Mouse (Mus musculus): ENCODE data around the gene Zkscan4. TPM values are rescaled to one million over a fixed set of nuclear protein-coding genes. Genes with fewer than 3 reads are reported as not detected.

Zkscan4 gene
- polyA plus RNA-seq, 1 experiment from 2014 or later = 2.9 TPM

MicroRNA genes within 50 kb of the gene (microRNA counts, 519-probe panel; counts per million panel counts)
- 3,935 counts per million, percentile 57 among the panel's probes with 10 or more counts for microRNA mmu-miR-1896

Small RNAs within 50 kb of the gene (microRNA-seq; reads per million reads assigned to microRNA genes)
- gene Mir1896 = not detected

Other genes with a start within 250 kb of the Zkscan4 start
- not detected in 2 replicates for gene Gpx5, start 186.2 kb upstream of the Zkscan4 start, polyA plus RNA-seq (2014; fragmentation: Nextera tagmentation; extraction: Ambion mirVana)
- 0.51 and 0.88 TPM in 2 replicates for gene Gpx6, start 166.8 kb upstream of the Zkscan4 start, polyA plus RNA-seq (2014; fragmentation: Nextera tagmentation; extraction: Ambion mirVana)
- gene Olfr1367, start 132.0 kb upstream of the Zkscan4 start, polyA plus RNA-seq (2014; fragmentation: Nextera tagmentation; extraction: Ambion mirVana) = not detected in 2 replicates
- gene Zscan12, start 116.1 kb upstream of the Zkscan4 start, polyA plus RNA-seq (2014; fragmentation: Nextera tagmentation; extraction: Ambion mirVana) = 20.2 and 20.3 TPM in 2 replicates
- gene Zkscan3, start 76.2 kb upstream of the Zkscan4 start, polyA plus RNA-seq (2014; fragmentation: Nextera tagmentation; extraction: Ambion mirVana) = 94.2 and 97.2 TPM in 2 replicates
- 5.4 and 5.7 TPM in 2 replicates for gene Pgbd1, start 37.8 kb upstream of the Zkscan4 start, polyA plus RNA-seq (2014; fragmentation: Nextera tagmentation; extraction: Ambion mirVana)
- gene Zscan26, start 25.2 kb upstream of the Zkscan4 start, polyA plus RNA-seq (2014; fragmentation: Nextera tagmentation; extraction: Ambion mirVana) = 22.0 and 25.6 TPM in 2 replicates
- 2.5 and 2.8 TPM in 2 replicates for gene Nkapl, start 10.4 kb upstream of the Zkscan4 start, polyA plus RNA-seq (2014; fragmentation: Nextera tagmentation; extraction: Ambion mirVana)
- 0.67 TPM in 1 of 2 replicates, not detected in the other for gene Gm10065, start 534 bp downstream of the Zkscan4 start, polyA plus RNA-seq (2014; fragmentation: Nextera tagmentation; extraction: Ambion mirVana)
- 0.24 and 0.35 TPM in 2 replicates for gene AK157302, start 16.3 kb downstream of the Zkscan4 start, polyA plus RNA-seq (2014; fragmentation: Nextera tagmentation; extraction: Ambion mirVana)
- gene Gm11273, start 22.5 kb downstream of the Zkscan4 start, polyA plus RNA-seq (2014; fragmentation: Nextera tagmentation; extraction: Ambion mirVana) = 2.5 and 4.0 TPM in 2 replicates
- 9.6 and 13.1 TPM in 2 replicates for gene Zkscan8, start 52.2 kb downstream of the Zkscan4 start, polyA plus RNA-seq (2014; fragmentation: Nextera tagmentation; extraction: Ambion mirVana)
- 0.09 and 0.21 TPM in 2 replicates for gene Olfr1366, start 63.9 kb downstream of the Zkscan4 start, polyA plus RNA-seq (2014; fragmentation: Nextera tagmentation; extraction: Ambion mirVana)
- 0.05 TPM in 1 of 2 replicates, not detected in the other for gene Olfr1535, start 81.0 kb downstream of the Zkscan4 start, polyA plus RNA-seq (2014; fragmentation: Nextera tagmentation; extraction: Ambion mirVana)
- gene Olfr1364, start 102.9 kb downstream of the Zkscan4 start, polyA plus RNA-seq (2014; fragmentation: Nextera tagmentation; extraction: Ambion mirVana) = not detected in 2 replicates
- gene Olfr1362, start 135.1 kb downstream of the Zkscan4 start, polyA plus RNA-seq (2014; fragmentation: Nextera tagmentation; extraction: Ambion mirVana) = not detected in 2 replicates
- gene Olfr11, start 163.6 kb downstream of the Zkscan4 start, polyA plus RNA-seq (2014; fragmentation: Nextera tagmentation; extraction: Ambion mirVana) = not detected in 2 replicates
- not detected in 2 replicates for gene Olfr1361, start 184.5 kb downstream of the Zkscan4 start, polyA plus RNA-seq (2014; fragmentation: Nextera tagmentation; extraction: Ambion mirVana)
- not detected in 2 replicates for gene Olfr1360, start 198.5 kb downstream of the Zkscan4 start, polyA plus RNA-seq (2014; fragmentation: Nextera tagmentation; extraction: Ambion mirVana)
- gene Olfr1359, start 219.2 kb downstream of the Zkscan4 start, polyA plus RNA-seq (2014; fragmentation: Nextera tagmentation; extraction: Ambion mirVana) = not detected in 2 replicates
- 2.2 and 2.9 TPM in 2 replicates for gene Hist1h2bl, start 237.2 kb downstream of the Zkscan4 start, polyA plus RNA-seq (2014; fragmentation: Nextera tagmentation; extraction: Ambion mirVana)
- 16.9 and 20.4 TPM in 2 replicates for gene Hist1h2ai, start 237.5 kb downstream of the Zkscan4 start, polyA plus RNA-seq (2014; fragmentation: Nextera tagmentation; extraction: Ambion mirVana)
- 13.2 and 15.5 TPM in 2 replicates for gene Hist1h3h, start 238.8 kb downstream of the Zkscan4 start, polyA plus RNA-seq (2014; fragmentation: Nextera tagmentation; extraction: Ambion mirVana)
- 7.6 and 9.2 TPM in 2 replicates for gene Hist1h2bm, start 243.1 kb downstream of the Zkscan4 start, polyA plus RNA-seq (2014; fragmentation: Nextera tagmentation; extraction: Ambion mirVana)

Data from limb, embryonic 11.5 days (tissue).